Mouse (Mus musculus): ENCODE results near the gene Spaca1. TPM values are rescaled to one million over a fixed set of nuclear protein-coding genes. Genes with fewer than 3 reads are reported as not detected.

Spaca1 gene
- polyA plus RNA-seq, 1 experiment from 2014 or later: 0.17 TPM

GRCm38 (mm10) chr4:33988466-33989089 is 61.4 kb downstream of the Spaca1 start:
- 33% methylated on average over 5 of the region's 5 CpGs for WGBS (ENCODE audit: insufficient replicate concordance)

More at GRCm38 (mm10) chr4:33988466-33989089, 61.4 kb downstream of the Spaca1 start:
- Histone ChIP-seq H3K4me2 (ENCODE audit: low read depth, low read length) (no peak overlapping the region), H3K9ac (ENCODE audit: low read depth, low read length) (no peak overlapping the region), H3K27me3 (ENCODE audit: control insufficient read depth, insufficient read depth, low read depth, low read length) (no peaks in the 10 kb centered on the region), H3K27ac (ENCODE audit: low read length) (no peak overlapping the region), H3K4me3 (ENCODE audit: low read depth, low read length) (no peak overlapping the region), H3K9me3 (replicated peaks; ENCODE audit: control insufficient read depth, low read length) (no peaks in the 10 kb centered on the region), H3K4me1 (ENCODE audit: control insufficient read depth, low read depth, low read length) (no peaks in the 10 kb centered on the region), H3K36me3 (ENCODE audit: control insufficient read depth, insufficient read depth) (no peaks in the 10 kb centered on the region)
- no peak for ATAC-seq (ENCODE audit: low read depth)

Other genes with a start within 250 kb of the Spaca1 start
- gene Cnr1, start 125.6 kb downstream of the Spaca1 start, polyA plus RNA-seq (2015; fragmentation: Nextera tagmentation; extraction: Ambion mirVana): 0.06 TPM in 2 replicates